ENCODE assay signal across 19 mouse cellular contexts in genomic region chr3:69515730-69516350, GRCm38 (mm10).
DNase-seq lines count a peak whose midpoint lies in the region; ATAC-seq and TF ChIP-seq lines count a peak whose summit lies in the region.
"Had no signal": no experiment of that assay in that cellular context is flagged by ENCODE, and none has a peak within 500 bp of the region (broad histone marks: within the 10 kb centered on the region; RNA-seq: fewer than 3 reads in every experiment).

No protein-coding gene starts in this region.

- H3K4me1 ChIP-seq in heart, postnatal 0 days (ENCODE audit: control insufficient read depth, insufficient read depth): 0 out of 2 replicates have a peak, but pooled peaks cover 5% of the 10 kb centered on the region
- H3K4me1 ChIP-seq in heart, adult 2 months (ENCODE audit: control insufficient read depth, insufficient read depth, low read length): peaks cover 2% of the 10 kb centered on the region; the same call in 1 of the 2 replicates
- peaks cover 25% of the 10 kb centered on the region for H3K4me1 ChIP-seq in limb, embryonic 11.5 days (ENCODE audit: control insufficient read depth, insufficient read depth, low read length)
- H3K4me1 ChIP-seq: liver, embryonic 15.5 days had no signal

- 71% methylated on average over 13 of the region's 13 CpGs for WGBS in heart, postnatal 0 days
- 79% methylated on average over 13 of the region's 13 CpGs for WGBS in heart, adult 2 months
- WGBS in limb, embryonic 11.5 days: 54% methylated on average over 13 of the region's 13 CpGs

- no peak for DNase-seq in heart, postnatal 0 days (ENCODE audit: low spot score)
- DNase-seq in heart, adult 2 months: no peak
- peak; percentile 19 for DNase-seq in ZHBTc4 (ENCODE audit: low read depth, low spot score)
- peak; percentile 10 to 17 for DNase-seq in kidney, adult 8-10 months
- DNase-seq in limb, embryonic 11.5 days (ENCODE audit: low spot score): peak; percentile 45
- no peak for DNase-seq in thymus, postnatal 14 days
- DNase-seq in adrenal gland, adult 18-20 months (ENCODE audit: low spot score in 2 of 2): no peak
- DNase-seq: adrenal gland, postnatal 10 days; cerebellum, adult 8-10 months; gastrocnemius, postnatal 25 days; spleen, adult 18-20 months had no signal

- no peaks in the 10 kb centered on the region for H3K79me2 ChIP-seq in heart, adult 2 months (replicated peaks; ENCODE audit: control insufficient read depth, insufficient read depth, low read length)

- H3K4me2 ChIP-seq in heart, postnatal 0 days (ENCODE audit: low read depth, low read length): no peak overlapping the region
- H3K4me2 ChIP-seq in limb, embryonic 11.5 days (ENCODE audit: low read depth, severe bottlenecking): no peak overlapping the region
- H3K4me2 ChIP-seq: hindbrain, embryonic 12.5 days; liver, embryonic 15.5 days had no signal

- no peak overlapping the region for H3K9ac ChIP-seq in heart, postnatal 0 days (replicated peaks; ENCODE audit: low read depth, low read length)
- no peak overlapping the region for H3K9ac ChIP-seq in heart, adult 2 months (ENCODE audit: low read depth, low read length)
- no peak overlapping the region for H3K9ac ChIP-seq in limb, embryonic 11.5 days (ENCODE audit: low read length)
- H3K9ac ChIP-seq: heart, embryonic 13.5 days; hindbrain, embryonic 12.5 days; liver, embryonic 15.5 days had no signal

- peak; percentile 44; the same call in 1 of the 2 replicates for ATAC-seq in heart, postnatal 0 days (ENCODE audit: insufficient read depth, low read depth)
- ATAC-seq in limb, embryonic 11.5 days (ENCODE audit: insufficient number of reproducible peaks, low FRiP score, low TSS enrichment, low read depth): no peak
- no peak for ATAC-seq in activated CD4-positive, CD25-positive, alpha-beta regulatory T cell, adult 4 months
- ATAC-seq: intestine, embryonic 16.5 days; Patski had no signal

- TF ChIP-seq POLR2A in heart, adult 2 months (IDR thresholded peaks at IDR 0.05; ENCODE audit: insufficient read depth, low read depth, low read length): no peak

- no peaks in the 10 kb centered on the region for H3K9me3 ChIP-seq in heart, postnatal 0 days (replicated peaks; ENCODE audit: control insufficient read depth, low read length)
- no peaks in the 10 kb centered on the region for H3K9me3 ChIP-seq in limb, embryonic 11.5 days (ENCODE audit: control insufficient read depth, low read length)
- H3K9me3 ChIP-seq: heart, embryonic 13.5 days; hindbrain, embryonic 12.5 days; liver, embryonic 15.5 days had no signal

- TF ChIP-seq EP300 in heart, postnatal 0 days (IDR thresholded peaks at IDR 0.05; ENCODE audit: low read depth): no peak
- TF ChIP-seq EP300 in heart, adult 2 months (IDR thresholded peaks at IDR 0.05; ENCODE audit: insufficient read depth, low read depth, low read length): no peak

- H3K27ac ChIP-seq in heart, postnatal 0 days (ENCODE audit: low read depth): no peak overlapping the region
- no peak overlapping the region for H3K27ac ChIP-seq in heart, adult 2 months
- no peak overlapping the region for H3K27ac ChIP-seq in limb, embryonic 11.5 days (replicated peaks; ENCODE audit: low read depth, low read length)
- H3K27ac ChIP-seq: heart, embryonic 13.5 days; hindbrain, embryonic 12.5 days; liver, embryonic 15.5 days had no signal

- no peak overlapping the region for H3K4me3 ChIP-seq in heart, postnatal 0 days (ENCODE audit: low read depth, low read length)
- no peak overlapping the region for H3K4me3 ChIP-seq in heart, adult 2 months
- no peak overlapping the region for H3K4me3 ChIP-seq in limb, embryonic 11.5 days (ENCODE audit: low read depth, low read length)
- H3K4me3 ChIP-seq: erythroblast, embryonic 14.5 days; heart, embryonic 13.5 days; hindbrain, embryonic 12.5 days; liver, embryonic 15.5 days; myocyte had no signal

- no peaks in the 10 kb centered on the region for H3K27me3 ChIP-seq in heart, postnatal 0 days (ENCODE audit: control insufficient read depth, insufficient read depth, low read length)
- no peaks in the 10 kb centered on the region for H3K27me3 ChIP-seq in heart, adult 2 months (ENCODE audit: control insufficient read depth, insufficient read depth, low read length)
- H3K27me3 ChIP-seq in limb, embryonic 11.5 days (ENCODE audit: control insufficient read depth, insufficient read depth, low read length): no peaks in the 10 kb centered on the region
- H3K27me3 ChIP-seq: heart, embryonic 13.5 days; hindbrain, embryonic 12.5 days; liver, embryonic 15.5 days; Patski had no signal

- TF ChIP-seq CTCF in heart, postnatal 0 days (IDR thresholded peaks at IDR 0.05; ENCODE audit: low read depth): no peak
- TF ChIP-seq CTCF in heart, adult 2 months (IDR thresholded peaks at IDR 0.05): no peak

- intact Hi-C loops in heart, adult 2 months (cut with DNase I): no loop called here

- H3K36me3 ChIP-seq in heart, postnatal 0 days (replicated peaks; ENCODE audit: control insufficient read depth, insufficient read depth, low read length): no peaks in the 10 kb centered on the region
- no peaks in the 10 kb centered on the region for H3K36me3 ChIP-seq in heart, adult 2 months (ENCODE audit: control insufficient read depth, insufficient read depth, low read length)
- H3K36me3 ChIP-seq in limb, embryonic 11.5 days (ENCODE audit: control insufficient read depth, insufficient read depth, low read length): no peaks in the 10 kb centered on the region
- H3K36me3 ChIP-seq: heart, embryonic 13.5 days; hindbrain, embryonic 12.5 days; liver, embryonic 15.5 days had no signal

Comparison
In these comparisons a context has a peak if more than half of its experiments do, and no peak if none do; other contexts are left out.
1. DNase-seq: peak in ZHBTc4 (single experiment), kidney, adult 8-10 months (2 of 2) and limb, embryonic 11.5 days (single experiment); none in heart, postnatal 0 days (single experiment), heart, adult 2 months (0 of 2), thymus, postnatal 14 days (single experiment) and adrenal gland, adult 18-20 months (0 of 2).